Mouse (Mus musculus) intestine, postnatal 0 days (tissue): ENCODE data around the gene Nt5c. TPM values are rescaled to one million over a fixed set of nuclear protein-coding genes. Genes with fewer than 3 reads are reported as not detected.
"Not testable (repeated sequence)": the region's sequence is repeated elsewhere in the genome, so short reads cannot be mapped to it uniquely, and the experiment has no call there.

Experiments used
- ATAC-seq: fragments of 200-750 bp; cut with Nextera tagmentation; 2 replicates; pipeline ENCODE4 v1.8.0; 2017; ENCODE audit warnings: mild to moderate bottlenecking, moderate TSS enrichment, moderate library complexity
- H3K27ac ChIP-seq: fragments of 300-500 bp; sonication (generic); 2 replicates; pipeline ENCODE4 v1.5.1; 2014; ENCODE audit warnings: mild to moderate bottlenecking, low read depth, low read length, moderate library complexity
- H3K27me3 ChIP-seq: fragments of 300-500 bp; sonication (generic); replicated peaks from 2 replicates; pipeline ENCODE4 v1.6.1; 2014; ENCODE audit warnings: low read length, mixed read lengths; ENCODE audit not compliant: control insufficient read depth, insufficient read depth
- H3K36me3 ChIP-seq: fragments of 300-500 bp; sonication (generic); 2 replicates; pipeline ENCODE4 v1.6.1; 2014; ENCODE audit warnings: mild to moderate bottlenecking, moderate library complexity; ENCODE audit not compliant: control insufficient read depth, insufficient read depth
- H3K4me1 ChIP-seq: fragments of 300-500 bp; sonication (generic); replicated peaks from 2 replicates; pipeline ENCODE4 v1.6.1; 2014; ENCODE audit warnings: antibody characterized with exemption, low read length, mixed read lengths; ENCODE audit not compliant: control insufficient read depth, insufficient read depth
- H3K4me2 ChIP-seq: fragments of 300-500 bp; sonication (generic); replicated peaks from 2 replicates; pipeline ENCODE4 v1.6.1; 2014; ENCODE audit warnings: low read depth, mild to moderate bottlenecking, moderate library complexity
- H3K4me3 ChIP-seq: fragments of 300-500 bp; sonication (generic); 2 replicates; pipeline ENCODE4 v1.5.1; 2014; ENCODE audit warnings: low read depth, low read length
- H3K9ac ChIP-seq: fragments of 300-500 bp; sonication (generic); 2 replicates; pipeline ENCODE4 v1.6.1; 2014; ENCODE audit warnings: mild to moderate bottlenecking, low read depth, low read length
- H3K9me3 ChIP-seq: fragments of 300-500 bp; sonication (generic); 2 replicates; pipeline ENCODE4 v1.6.1; 2016; ENCODE audit warnings: mixed run types; ENCODE audit not compliant: control insufficient read depth
- CTCF ChIP-seq: sonication (generic); IDR thresholded peaks from 2 replicates; pipeline ENCODE4 v1.5.1; 2016; ENCODE audit warnings: low read depth, mild to moderate bottlenecking, control low read depth, antibody characterized with exemption, moderate library complexity
- WGBS: fragments of 180-500 bp; shearing (Covaris S2); extraction: QIAGEN DNeasy Blood & Tissue Kit; methylation state at CpG from one replicate; pipeline ENCODE4 v1.1.7; 2014; 5-methylcytosine and 5-hydroxymethylcytosine counted together
- polyA plus RNA-seq: library from polyadenylated mRNA; unstranded; fragments of >200 nt; fragmentation: Nextera tagmentation; extraction: Ambion mirVana; gene quantifications from 2 replicates; pipeline ENCODE4 v1.2.1, GENCODE M21; 2015

Gene Nt5c
- polyA plus RNA-seq, 1 experiment from 2014 or later, result 189 TPM

GRCm38 (mm10) chr11:115512004-115512403 lies 20.3 kb upstream of the Nt5c start:
- H3K27ac ChIP-seq, result peak overlapping the region; percentile 70
- no peak for ATAC-seq
- H3K9me3 ChIP-seq, result no peaks in the 10 kb centered on the region
- H3K36me3 ChIP-seq, result no peaks in the 10 kb centered on the region
- peak overlapping the region; percentile 24 for H3K9ac ChIP-seq
- WGBS, result 34% methylated on average over 3 of the region's 3 CpGs
- no peak for TF ChIP-seq CTCF
- H3K4me1 ChIP-seq, result peaks cover 8% of the 10 kb centered on the region
- H3K4me3 ChIP-seq, result peak overlapping the region; percentile 86; the same call in 1 of the 2 replicates
- peak overlapping the region; percentile 84 for H3K4me2 ChIP-seq
- H3K27me3 ChIP-seq, result no peaks in the 10 kb centered on the region

- peak overlapping the region; percentile 84 for H3K4me2 ChIP-seq
- H3K9ac ChIP-seq, result no peak overlapping the region
- H3K4me1 ChIP-seq, result peaks cover 8% of the 10 kb centered on the region
- no peaks in the 10 kb centered on the region for H3K36me3 ChIP-seq
- no peaks in the 10 kb centered on the region for H3K27me3 ChIP-seq
- ATAC-seq, result no peak
- H3K9me3 ChIP-seq, result no peaks in the 10 kb centered on the region
- no peak for TF ChIP-seq CTCF
- H3K4me3 ChIP-seq, result peak overlapping the region; percentile 86; the same call in 1 of the 2 replicates
- no peak overlapping the region for H3K27ac ChIP-seq
- WGBS, result 51% methylated on average over 2 of the region's 2 CpGs
These were observed 19.5 kb upstream of the Nt5c start for GRCm38 (mm10) chr11:115511121-115511520.

DNA sequence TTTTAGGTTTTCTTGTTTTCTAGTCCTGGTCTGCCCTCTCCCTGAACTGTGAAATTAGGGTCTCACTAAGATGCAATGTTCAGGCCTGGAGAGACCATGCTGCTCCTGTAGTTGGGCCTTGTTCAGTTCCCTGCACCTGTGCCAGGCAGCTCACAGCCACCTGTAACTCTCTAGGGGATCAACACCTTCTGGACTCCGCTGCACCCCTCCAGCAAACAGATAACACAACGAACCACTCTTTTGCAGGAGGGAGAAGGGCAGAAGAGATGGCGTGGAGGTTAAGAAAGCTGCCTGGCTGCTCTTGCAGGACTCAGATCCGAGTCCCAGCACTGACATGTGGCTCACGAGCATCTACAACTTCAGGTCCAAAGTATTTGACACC lies 18.8 kb upstream of the Nt5c start:
- no peak overlapping the region for H3K4me3 ChIP-seq
- TF ChIP-seq CTCF, result no peak
- no peaks in the 10 kb centered on the region for H3K9me3 ChIP-seq
- peak overlapping the region; percentile 84; the same call in 1 of the 2 replicates for H3K4me2 ChIP-seq
- peaks cover 8% of the 10 kb centered on the region for H3K4me1 ChIP-seq
- no peaks in the 10 kb centered on the region for H3K36me3 ChIP-seq
- peak overlapping the region; percentile 84 for H3K27ac ChIP-seq
- 40% methylated on average over 5 of the region's 5 CpGs for WGBS
- ATAC-seq, result no peak
- H3K9ac ChIP-seq, result no peak overlapping the region
- no peaks in the 10 kb centered on the region for H3K27me3 ChIP-seq

DNA sequence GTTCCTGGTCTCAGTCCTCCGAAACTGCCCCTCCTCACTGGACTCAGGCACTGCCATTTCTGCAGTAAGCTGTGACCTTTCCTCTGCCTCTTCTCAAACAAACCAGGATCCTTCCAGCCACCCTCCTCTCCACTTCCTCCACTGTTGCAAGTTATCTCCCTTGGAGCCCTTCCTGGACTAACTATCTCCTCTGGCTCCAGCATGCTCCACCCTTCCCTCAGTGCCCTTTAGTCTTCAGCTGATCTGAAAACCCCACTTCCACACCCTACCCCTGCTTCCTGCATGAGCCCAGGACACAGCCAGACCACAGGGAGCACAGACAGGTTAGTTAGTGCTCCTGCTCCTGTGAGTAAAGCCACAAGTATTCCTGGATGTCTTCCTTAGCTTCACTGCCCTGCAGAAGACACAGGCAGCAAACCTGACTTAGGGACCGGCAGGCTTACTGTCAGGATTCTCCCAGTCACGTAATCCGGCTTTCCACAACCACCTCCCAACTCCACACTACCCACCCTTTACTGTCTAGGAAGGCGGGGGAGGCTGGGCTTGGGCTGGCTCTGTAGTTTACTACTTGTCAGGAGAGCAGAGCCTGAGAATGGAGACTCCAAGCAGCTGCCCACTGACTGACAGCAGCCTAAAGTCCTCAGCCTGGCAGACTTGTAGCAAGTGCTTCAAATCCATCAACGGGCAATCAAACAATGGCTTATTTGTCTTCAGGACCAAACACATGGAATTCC lies 18.3 kb upstream of the Nt5c start:
- Histone ChIP-seq H3K9me3 (no peaks in the 10 kb centered on the region), H3K4me2 (peak overlapping the region; percentile 84), H3K4me1 (peaks cover 8% of the 10 kb centered on the region), H3K27me3 (no peaks in the 10 kb centered on the region), H3K36me3 (no peaks in the 10 kb centered on the region), H3K9ac (no peak overlapping the region), H3K27ac (peak overlapping the region; percentile 84), H3K4me3 (no peak overlapping the region)
- TF ChIP-seq CTCF, result no peak
- ATAC-seq, result peak; percentile 52
- WGBS, result 17% methylated on average over 6 of the region's 6 CpGs

- no peak for TF ChIP-seq CTCF
- H3K9me3 ChIP-seq, result no peaks in the 10 kb centered on the region
- H3K27ac ChIP-seq, result no peak overlapping the region
- WGBS, result 52% methylated on average over 2 of the region's 2 CpGs
- no peak overlapping the region for H3K4me2 ChIP-seq
- H3K27me3 ChIP-seq, result no peaks in the 10 kb centered on the region
- H3K9ac ChIP-seq, result no peak overlapping the region
- ATAC-seq, result no peak
- H3K36me3 ChIP-seq, result no peaks in the 10 kb centered on the region
- H3K4me3 ChIP-seq, result no peak overlapping the region
- H3K4me1 ChIP-seq, result peaks cover 8% of the 10 kb centered on the region
These were observed 16.4 kb upstream of the Nt5c start for GRCm38 (mm10) chr11:115508061-115508460.

DNA sequence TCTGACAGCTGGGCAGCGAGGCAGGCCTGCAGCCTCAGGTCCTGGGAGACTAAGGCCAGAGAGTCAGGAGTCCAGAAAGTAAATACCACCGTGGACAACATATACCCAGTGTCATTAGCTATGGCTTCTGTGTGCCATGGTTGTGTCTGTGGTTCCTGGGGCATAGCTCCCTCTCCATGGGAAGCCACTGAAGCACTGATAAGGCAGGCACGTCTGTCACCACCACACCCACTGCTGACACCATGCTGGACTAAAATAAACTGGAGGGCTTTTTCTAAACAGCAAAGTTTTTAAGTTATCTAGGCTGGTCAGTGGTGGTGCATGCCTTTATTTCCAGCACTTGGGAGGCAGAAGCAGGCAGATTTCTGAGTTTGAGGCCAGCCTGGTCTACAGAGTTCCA lies 14.9 kb upstream of the Nt5c start:
- TF ChIP-seq CTCF, result no peak
- 60% methylated on average over 3 of the region's 3 CpGs for WGBS
- H3K9ac ChIP-seq, result no peak overlapping the region
- H3K27me3 ChIP-seq, result no peaks in the 10 kb centered on the region
- H3K4me3 ChIP-seq, result no peak overlapping the region
- H3K4me2 ChIP-seq, result no peak overlapping the region
- peaks cover under 1% of the 10 kb centered on the region for H3K4me1 ChIP-seq
- ATAC-seq, result no peak
- no peak overlapping the region for H3K27ac ChIP-seq
- peaks cover 11% of the 10 kb centered on the region for H3K36me3 ChIP-seq
- no peaks in the 10 kb centered on the region for H3K9me3 ChIP-seq

- no peaks in the 10 kb centered on the region for H3K9me3 ChIP-seq
- H3K27me3 ChIP-seq, result no peaks in the 10 kb centered on the region
- WGBS, result 72% methylated on average over 6 of the region's 6 CpGs
- H3K36me3 ChIP-seq, result peaks cover 43% of the 10 kb centered on the region
- H3K9ac ChIP-seq, result no peak overlapping the region
- H3K4me3 ChIP-seq, result no peak overlapping the region
- no peaks in the 10 kb centered on the region for H3K4me1 ChIP-seq
- peak overlapping the region; percentile 15; the same call in 1 of the 2 replicates for H3K27ac ChIP-seq
- no peak for TF ChIP-seq CTCF
- ATAC-seq, result no peak
- no peak overlapping the region for H3K4me2 ChIP-seq
These were observed 11.0 kb upstream of the Nt5c start for GRCm38 (mm10) chr11:115502636-115503035.

DNA sequence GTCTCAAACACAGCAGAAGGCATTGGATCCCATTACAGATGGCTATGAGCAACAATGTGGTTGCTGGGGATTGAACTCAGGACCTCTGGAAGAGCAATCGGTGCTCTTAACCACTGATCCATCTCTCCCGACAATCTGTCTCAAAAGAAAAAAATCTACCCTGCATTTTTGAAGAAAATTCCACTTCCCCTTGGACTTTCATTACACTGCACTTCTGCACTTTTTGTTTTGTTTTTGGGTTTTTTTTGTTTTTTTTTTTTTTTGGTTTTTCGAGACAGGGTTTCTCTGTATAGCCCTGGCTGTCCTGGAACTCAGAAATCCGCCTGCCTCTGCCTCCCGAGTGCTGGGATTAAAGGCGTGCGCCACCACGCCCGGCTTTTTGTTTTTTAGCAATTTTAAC lies 4.9 kb upstream of the Nt5c start:
- H3K27ac ChIP-seq, H3K4me2 ChIP-seq, H3K4me1 ChIP-seq, H3K9ac ChIP-seq, ATAC-seq, H3K27me3 ChIP-seq, H3K4me3 ChIP-seq, H3K9me3 ChIP-seq: not testable (repeated sequence)
- 87% methylated on average over 9 of the region's 9 CpGs for WGBS
- H3K36me3 ChIP-seq, result peaks cover 37% of the 10 kb centered on the region
